Mouse (Mus musculus) cortical plate, adult 2 months (tissue): ENCODE data around the gene Mindy4b-ps. TPM values are rescaled to one million over a fixed set of nuclear protein-coding genes. Genes with fewer than 3 reads are reported as not detected.

Experiments used
- H3K27ac ChIP-seq: fragments of 200-500 bp; 2 replicates; pipeline ENCODE4 v1.5.1; 2012; ENCODE audit warnings: low read length, control low read depth, inconsistent platforms; ENCODE audit not compliant: insufficient read depth
- H3K4me1 ChIP-seq: fragments of 200-500 bp; 2 replicates; pipeline ENCODE4 v1.6.1; 2011; ENCODE audit warnings: low read length; ENCODE audit not compliant: control insufficient read depth, insufficient read depth
- H3K4me3 ChIP-seq: fragments of 200-500 bp; 2 replicates; pipeline ENCODE4 v1.5.1; 2011; ENCODE audit warnings: mild to moderate bottlenecking, low read length, control low read depth; ENCODE audit not compliant: insufficient read depth
- POLR2A ChIP-seq: fragments of 200-500 bp; IDR thresholded peaks from 2 replicates; pipeline ENCODE4 v1.6.1; 2011; ENCODE audit warnings: mild to moderate bottlenecking, low read length, control low read depth; ENCODE audit not compliant: insufficient read depth; ENCODE audit errors: extremely low read depth
- polyA plus RNA-seq: library from polyadenylated mRNA; depleted of rRNA; stranded (reverse); fragments of >200 nt; gene quantifications from 2 replicates; pipeline ENCODE4 v1.2.3, GENCODE M21; 2012; rRNA removed

The Mindy4b-ps gene
- polyA plus RNA-seq, 1 experiment, result 2.2 TPM

DNA sequence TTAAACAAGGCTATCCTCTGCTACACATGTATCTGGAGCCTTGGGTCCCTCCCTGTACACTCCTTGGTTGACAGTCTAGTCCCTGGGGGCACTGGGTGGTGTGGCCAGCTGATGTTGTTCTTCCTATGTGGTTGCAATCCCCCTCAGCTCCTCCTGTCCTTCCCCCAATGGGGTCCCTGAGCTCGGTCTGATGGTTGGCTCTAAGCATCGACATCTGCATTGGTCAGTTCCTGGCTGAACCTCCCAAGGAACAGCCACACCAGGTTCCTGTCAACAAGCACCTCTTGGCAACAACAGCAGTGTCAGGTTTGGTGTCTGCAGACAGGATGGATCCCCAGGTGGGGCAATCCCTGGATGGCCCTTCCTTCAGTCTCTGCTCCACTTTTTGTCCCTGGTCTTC, 82.6 kb downstream of the Mindy4b-ps start:
- Histone ChIP-seq H3K4me1 (no peaks in the 10 kb centered on the region), H3K27ac (no peak overlapping the region), H3K4me3 (no peak overlapping the region)
- no peak for TF ChIP-seq POLR2A

Other genes with a start within 250 kb of the Mindy4b-ps start
- 94.4 and 97.9 TPM in 2 replicates for gene Selenot, start 245.7 kb downstream of the Mindy4b-ps start, polyA plus RNA-seq
- gene Erich6, start 185.1 kb downstream of the Mindy4b-ps start, polyA plus RNA-seq, result 2.7 and 3.2 TPM in 2 replicates
- gene Siah2, start 129.9 kb downstream of the Mindy4b-ps start, polyA plus RNA-seq, result 15.3 and 15.6 TPM in 2 replicates
- 0.31 and 0.70 TPM in 2 replicates for gene Clrn1, start 63.0 kb upstream of the Mindy4b-ps start, polyA plus RNA-seq
- 11.2 and 11.4 TPM in 2 replicates for gene Med12l, start 183.5 kb upstream of the Mindy4b-ps start, polyA plus RNA-seq